In genomic region chr5:92101601-92102000, GRCm38 (mm10) we compare ENCODE assay signal across 25 mouse cellular contexts. TPM values are rescaled to one million over a fixed set of nuclear protein-coding genes. Genes with fewer than 3 reads are reported as not detected.
DNase-seq lines count a peak whose midpoint lies in the region; ATAC-seq and TF ChIP-seq lines count a peak whose summit lies in the region.
"Had no signal": no experiment of that assay in that cellular context is flagged by ENCODE, and none has a peak within 500 bp of the region (broad histone marks: within the 10 kb centered on the region; RNA-seq: fewer than 3 reads in every experiment).

No protein-coding gene starts in this region.

- no peak for TF ChIP-seq CTCF in ES-Bruce4 (IDR thresholded peaks at IDR 0.05; ENCODE audit: low read depth, low read length)
- TF ChIP-seq CTCF in forebrain, postnatal 0 days (IDR thresholded peaks at IDR 0.05; ENCODE audit: low read depth) = no peak

- TF ChIP-seq POLR2A in ES-Bruce4 (IDR thresholded peaks at IDR 0.05; ENCODE audit: insufficient read depth, low read length) = no peak

- H3K27ac ChIP-seq in ES-Bruce4 (ENCODE audit: insufficient read depth, low read length) (peak overlapping the region; percentile 95), ES-E14 (ENCODE audit: insufficient read depth, low read depth, low read length, poor library complexity, severe bottlenecking) (peak overlapping the region; percentile 49; the same call in 1 of the 2 replicates)
- H3K27ac ChIP-seq in forebrain, postnatal 0 days (ENCODE audit: low read depth, low read length) = no peak overlapping the region
- H3K27ac ChIP-seq: embryonic facial prominence, embryonic 13.5 days; embryonic facial prominence, embryonic 15.5 days; forebrain, embryonic 10.5 days; forebrain, embryonic 12.5 days had no signal

- H3K9ac ChIP-seq in ES-Bruce4 (ENCODE audit: low read depth, poor library complexity, severe bottlenecking) (no peak overlapping the region), ES-E14 (ENCODE audit: insufficient read depth, low read depth, low read length, poor library complexity, severe bottlenecking) (no peak overlapping the region; the same call in 1 of the 2 replicates)
- no peak overlapping the region for H3K9ac ChIP-seq in forebrain, postnatal 0 days
- H3K9ac ChIP-seq: embryonic facial prominence, embryonic 13.5 days; embryonic facial prominence, embryonic 15.5 days; forebrain, embryonic 12.5 days had no signal

- TF ChIP-seq EP300 in ES-Bruce4 (IDR thresholded peaks at IDR 0.05; ENCODE audit: insufficient read depth, low read depth, low read length) = 0 out of 2 replicates have a peak, but pooled peaks have one; percentile 32

- H3K4me2 ChIP-seq in forebrain, postnatal 0 days (ENCODE audit: low read depth) = no peak overlapping the region
- H3K4me2 ChIP-seq: embryonic facial prominence, embryonic 13.5 days; embryonic facial prominence, embryonic 15.5 days; forebrain, embryonic 12.5 days had no signal

- WGBS in forebrain, postnatal 0 days = 92% methylated on average over 8 of the region's 8 CpGs

- ATAC-seq in forebrain, postnatal 0 days = no peak
- ATAC-seq: CD4-positive, CD25-positive, alpha-beta regulatory T cell, adult 4 months; forebrain, embryonic 14.5 days; forebrain, embryonic 16.5 days had no signal

- no peaks in the 10 kb centered on the region for H3K9me3 ChIP-seq in ES-Bruce4 (replicated peaks; ENCODE audit: control insufficient read depth, insufficient read depth, low read length, poor library complexity, severe bottlenecking)
- H3K9me3 ChIP-seq in ES-E14 (ENCODE audit: control insufficient read depth, insufficient read depth, low read depth, low read length) = no peaks in the 10 kb centered on the region
- H3K9me3 ChIP-seq in forebrain, postnatal 0 days (ENCODE audit: low read length) = no peaks in the 10 kb centered on the region
- H3K9me3 ChIP-seq: embryonic facial prominence, embryonic 13.5 days; embryonic facial prominence, embryonic 15.5 days; forebrain, embryonic 10.5 days; forebrain, embryonic 12.5 days had no signal

- in situ Hi-C loops in ES-E14 (cut with MboI; ENCODE audit: low sequenced_read_pairs in 2 of 2, unreplicated experiment in 2 of 2) = no loop called here

- H3K4me1 ChIP-seq in ES-Bruce4 (ENCODE audit: control insufficient read depth, insufficient read depth, low read length) (peaks cover 11% of the 10 kb centered on the region), ES-E14 (ENCODE audit: control insufficient read depth in 2 of 2, insufficient read depth in 2 of 2, low read length in 2 of 2, poor library complexity in 1 of 2) (peaks cover 17 to 31% of the 10 kb centered on the region in 2 experiments)
- no peaks in the 10 kb centered on the region for H3K4me1 ChIP-seq in forebrain, postnatal 0 days (ENCODE audit: insufficient read depth)

- no peak for DNase-seq in ES-E14 (ENCODE audit: low read depth, low spot score)
- DNase-seq in ZHBTc4 (ENCODE audit: low read depth, low spot score) = peak; percentile 64
- no peak for DNase-seq in forebrain, postnatal 0 days
- DNase-seq in urinary bladder, postnatal 25 days (ENCODE audit: low spot score) = no peak
- DNase-seq: adrenal gland, adult 2 months; adrenal gland, postnatal 10 days; adrenal gland, postnatal 25 days; B cell, adult 2 months; cerebellum, adult 11 months; cerebellum, adult 18-20 months; cerebellum, adult 8-10 months; cerebellum, adult 9-11 months; cerebellum, postnatal 14 days; cerebellum, postnatal 36 days; embryo, embryonic 11 days had no signal

- no peaks in the 10 kb centered on the region for H3K27me3 ChIP-seq in ES-Bruce4 (ENCODE audit: control insufficient read depth, insufficient read depth, low read length, poor library complexity, severe bottlenecking)
- no peaks in the 10 kb centered on the region for H3K27me3 ChIP-seq in forebrain, postnatal 0 days (ENCODE audit: insufficient read depth, low read length)
- H3K27me3 ChIP-seq: CH12.LX; embryonic facial prominence, embryonic 13.5 days; embryonic facial prominence, embryonic 15.5 days; forebrain, embryonic 12.5 days had no signal

- H3K4me3 ChIP-seq in ES-Bruce4 (ENCODE audit: low read depth, low read length) = no peak overlapping the region
- no peak overlapping the region for H3K4me3 ChIP-seq in ES-E14 (ENCODE audit: insufficient read depth in 1 of 2, low read depth in 1 of 2, low read length in 2 of 2, poor library complexity in 1 of 2, severe bottlenecking in 1 of 2)
- H3K4me3 ChIP-seq in forebrain, postnatal 0 days (ENCODE audit: low read depth, low read length) = no peak overlapping the region
- H3K4me3 ChIP-seq: embryonic facial prominence, embryonic 13.5 days; embryonic facial prominence, embryonic 15.5 days; erythroblast, embryonic 14.5 days; forebrain, embryonic 10.5 days; forebrain, embryonic 12.5 days had no signal

- H3K36me3 ChIP-seq in ES-Bruce4 (ENCODE audit: control insufficient read depth, insufficient read depth, low read length, poor library complexity, severe bottlenecking) (no peaks in the 10 kb centered on the region), ES-E14 (ENCODE audit: control insufficient read depth, insufficient read depth, low read length, poor library complexity, severe bottlenecking) (no peaks in the 10 kb centered on the region)
- H3K36me3 ChIP-seq in forebrain, postnatal 0 days (ENCODE audit: insufficient read depth) = no peaks in the 10 kb centered on the region
- H3K36me3 ChIP-seq: embryonic facial prominence, embryonic 13.5 days; embryonic facial prominence, embryonic 15.5 days; forebrain, embryonic 10.5 days; forebrain, embryonic 12.5 days had no signal

TF ChIP-seq in ES-E14, 5 proteins besides CTCF, POLR2A, EP300 and RAD21:
- TF ChIP-seq ZC3H11A (IDR thresholded peaks at IDR 0.05; ENCODE audit: borderline replicate concordance, low read depth, low read length) (no peak), CHD2 (IDR thresholded peaks at IDR 0.05; ENCODE audit: low read depth, low read length) (no peak), MAFK (IDR thresholded peaks at IDR 0.05; ENCODE audit: insufficient read depth, low read depth, low read length) (no peak), HCFC1 (IDR thresholded peaks at IDR 0.05; ENCODE audit: borderline replicate concordance, insufficient read depth, low read length) (no peak), ZNF384 (IDR thresholded peaks at IDR 0.05; ENCODE audit: low read depth, low read length) (no peak)
TF ChIP-seq in ES-E14: peak in this region for 0.

RNA-seq across cellular contexts. Expression of gene G3bp2, which starts 18.1 kb away (rescaled TPM):
- polyA plus RNA-seq in ES-Bruce4 (2011; ENCODE audit: insufficient read depth, insufficient read length, low read depth, missing spikeins) = 203 and 213 TPM in 2 replicates
- total RNA-seq in ES-E14 (2012; rRNA removed) = 246 and 266 TPM in 2 replicates
- 221 and 223 TPM in 2 replicates for total RNA-seq in forebrain, postnatal 0 days (2014; rRNA removed)
- 268 and 315 TPM in 2 replicates for polyA plus RNA-seq in forebrain, postnatal 0 days (2015; fragmentation: Nextera tagmentation; extraction: Ambion mirVana)

RNA-seq across cellular contexts. Expression of gene Uso1, which starts 36.1 kb away (rescaled TPM):
- 66.0 and 72.8 TPM in 2 replicates for polyA plus RNA-seq in ES-Bruce4 (2011; ENCODE audit: insufficient read depth, insufficient read length, low read depth, missing spikeins)
- 40.7 and 51.6 TPM in 2 replicates for total RNA-seq in ES-E14 (2012; rRNA removed)
- 18.9 and 19.1 TPM in 2 replicates for total RNA-seq in forebrain, postnatal 0 days (2014; rRNA removed)
- 19.6 and 24.8 TPM in 2 replicates for polyA plus RNA-seq in forebrain, postnatal 0 days (2015; fragmentation: Nextera tagmentation; extraction: Ambion mirVana)

RNA-seq across cellular contexts. Expression of gene Cdkl2, which starts 57.9 kb away (rescaled TPM):
- 5.2 and 6.1 TPM in 2 replicates for polyA plus RNA-seq in ES-Bruce4 (2011; ENCODE audit: insufficient read depth, insufficient read length, low read depth, missing spikeins)
- 5.0 and 6.4 TPM in 2 replicates for total RNA-seq in ES-E14 (2012; rRNA removed)
- 17.6 and 20.8 TPM in 2 replicates for total RNA-seq in forebrain, postnatal 0 days (2014; rRNA removed)
- 17.6 and 24.1 TPM in 2 replicates for polyA plus RNA-seq in forebrain, postnatal 0 days (2015; fragmentation: Nextera tagmentation; extraction: Ambion mirVana)
- polyA plus RNA-seq: erythroblast, embryonic 14.5 days had no signal
